Mouse (Mus musculus): ENCODE results near the gene Ralgds.

Ralgds gene

GRCm38 (mm10) chr2:28534436-28535262 is 21.7 kb downstream of the Ralgds start:
- peak in 1 of 2 experiments; percentile 45 for DNase-seq

DNA sequence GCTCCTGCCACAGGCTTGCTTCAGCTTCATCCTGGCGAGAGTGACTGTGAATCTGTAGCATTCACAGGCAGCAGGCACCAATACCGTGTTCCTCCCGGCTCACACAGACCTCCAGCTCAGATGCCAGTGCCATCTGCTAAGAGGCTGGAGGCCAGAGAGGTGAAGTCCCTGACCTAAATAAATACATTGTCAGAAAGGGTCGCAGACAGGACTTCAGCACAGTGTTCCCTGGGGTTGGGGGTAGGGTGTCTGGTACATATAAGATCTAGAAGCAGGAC is 22.3 kb downstream of the Ralgds start:
- peak; percentile 81 to 86 for DNase-seq

- DNase-seq, result peak; percentile 85 to 87
Measured at GRCm38 (mm10) chr2:28535650-28536049, 22.7 kb downstream of the Ralgds start.

DNA sequence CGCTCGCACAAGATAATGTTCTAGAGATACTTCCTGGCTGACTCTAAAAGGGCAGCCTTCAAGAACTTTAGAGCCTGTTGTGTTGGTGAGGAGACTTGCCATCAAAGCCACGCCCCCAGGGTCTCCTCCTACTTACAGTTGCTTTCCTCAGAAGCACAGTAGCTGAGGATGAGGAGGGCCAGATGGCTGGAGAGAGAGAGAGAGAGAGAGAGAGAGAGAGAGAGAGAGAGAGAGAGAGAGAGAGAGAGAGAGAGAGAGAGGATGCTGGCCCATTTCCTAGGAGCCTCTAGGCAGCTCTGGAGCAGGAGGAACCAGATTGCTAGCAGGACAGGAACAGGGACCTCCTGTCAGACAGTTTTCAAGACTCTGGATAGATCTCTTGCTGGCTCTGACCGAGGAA is 23.2 kb downstream of the Ralgds start:
- peak in 1 of 2 experiments; percentile 37 for DNase-seq

- peak in 1 of 2 experiments; percentile 60 for DNase-seq
Measured at GRCm38 (mm10) chr2:28536766-28537633, 24.1 kb downstream of the Ralgds start.

DNA sequence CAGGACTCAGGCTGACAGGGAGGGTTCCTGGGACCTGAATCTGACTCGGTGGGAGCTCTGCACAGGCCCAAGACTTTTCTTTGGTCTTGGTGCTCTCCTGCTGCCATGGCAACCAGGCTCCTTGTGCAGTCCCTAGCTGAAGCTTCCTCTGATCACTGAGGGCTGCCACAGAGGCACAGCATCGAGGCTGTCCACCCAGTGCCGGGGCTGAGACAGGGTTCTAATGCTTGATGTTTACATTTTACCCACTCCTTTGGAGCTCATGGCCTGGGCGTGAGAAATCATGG is 24.7 kb downstream of the Ralgds start:
- DNase-seq, result peak in 1 of 2 experiments; percentile 37

DNA sequence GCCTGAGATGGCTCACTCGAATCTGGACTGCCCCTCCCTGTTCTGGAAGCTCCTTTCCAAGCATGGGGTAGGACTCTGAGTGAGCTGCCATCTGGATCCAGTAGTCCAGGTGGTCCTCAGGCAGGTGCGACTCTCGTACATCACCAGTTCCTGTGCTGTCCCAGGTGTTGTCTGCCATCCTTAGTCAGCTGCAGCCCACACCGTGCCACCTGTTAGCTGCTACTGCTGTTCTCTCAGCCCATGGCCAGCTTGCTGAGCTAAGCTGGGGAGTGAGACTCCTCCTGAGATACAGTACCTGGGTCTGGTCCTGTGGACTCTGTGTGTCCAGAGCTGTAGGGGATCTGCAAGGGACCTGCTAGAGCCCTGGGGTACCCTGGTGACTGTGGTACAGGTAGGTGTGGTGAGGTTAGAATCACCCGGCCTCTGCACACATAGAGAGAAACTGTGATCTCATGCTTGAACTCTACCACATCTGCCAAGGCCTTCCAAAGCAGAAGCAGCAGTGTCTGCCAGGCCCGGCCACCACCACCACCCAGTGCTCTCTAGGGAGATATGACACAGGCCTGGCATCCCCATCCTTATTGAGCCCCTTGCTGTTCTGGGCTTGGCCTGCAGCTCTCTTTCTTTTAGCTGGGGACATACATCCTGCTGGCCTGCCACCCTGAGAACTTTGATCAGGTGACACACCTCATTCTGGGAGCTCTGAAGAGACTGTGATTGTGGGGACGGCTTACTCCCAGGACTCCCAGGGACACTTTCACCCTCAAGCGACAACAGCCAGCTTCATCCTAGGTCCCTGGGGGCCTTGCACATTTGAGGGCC is 25.3 kb downstream of the Ralgds start:
- peak in 1 of 2 experiments; percentile 29 for DNase-seq

GRCm38 (mm10) chr2:28538817-28539128 is 25.8 kb downstream of the Ralgds start:
- peak in 1 of 2 experiments; percentile 54 for DNase-seq

GRCm38 (mm10) chr2:28539206-28539605 is 26.3 kb downstream of the Ralgds start:
- peak; percentile 55 to 62 for DNase-seq

DNA sequence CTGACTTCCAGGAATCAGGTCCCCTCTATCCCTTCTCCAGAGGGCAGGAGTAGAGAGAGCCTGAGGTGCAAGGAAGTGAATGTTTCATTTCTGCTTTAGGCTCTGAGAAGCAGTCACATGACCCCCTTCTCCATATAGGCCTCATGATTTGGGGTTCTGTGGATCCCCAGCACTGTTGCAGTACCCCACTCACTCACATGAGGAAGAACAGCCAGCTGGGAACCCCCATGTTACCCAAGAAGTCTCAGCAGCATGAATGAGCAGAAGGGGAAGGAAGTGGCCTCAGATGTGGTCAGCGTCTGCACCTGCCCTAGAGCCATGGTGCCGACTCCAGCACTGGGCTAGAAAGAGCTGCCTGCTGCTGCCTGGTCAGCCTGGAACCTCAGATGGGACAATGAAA is 27.0 kb downstream of the Ralgds start:
- peak in 1 of 2 experiments; percentile 21 for DNase-seq

- peak in 1 of 2 experiments; percentile 19 for DNase-seq
Measured at GRCm38 (mm10) chr2:28540587-28541227, 27.8 kb downstream of the Ralgds start.

- DNase-seq, result peak; percentile 93 to 94
Measured at GRCm38 (mm10) chr2:28543894-28544293, 31.0 kb downstream of the Ralgds start.

DNA sequence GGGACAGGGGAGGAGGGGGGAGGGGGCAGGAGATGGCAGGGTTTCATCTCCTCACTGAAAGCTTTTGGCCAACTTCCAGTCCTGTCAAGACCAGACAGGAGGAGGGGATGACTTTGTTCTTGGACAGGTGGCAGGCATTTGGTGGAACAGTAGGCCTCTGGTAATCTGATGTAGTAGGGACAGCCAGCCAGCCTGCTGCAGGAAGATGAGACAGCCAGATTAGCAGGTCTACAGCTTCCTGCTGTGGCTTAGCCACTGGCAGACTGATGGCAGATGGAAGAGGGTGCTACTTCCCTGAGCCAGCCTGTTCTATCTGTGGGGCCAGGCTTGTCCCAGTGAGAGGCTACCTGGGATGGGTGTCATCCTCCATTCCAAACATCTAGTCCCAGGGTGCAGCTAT is 33.1 kb downstream of the Ralgds start:
- DNase-seq, result peak in 1 of 2 experiments; percentile 67

- DNase-seq, result no peak
Measured at GRCm38 (mm10) chr2:28546560-28546959, 33.6 kb downstream of the Ralgds start.

- peak; percentile 87 to 90 for DNase-seq
Measured at GRCm38 (mm10) chr2:28547237-28548172, 34.6 kb downstream of the Ralgds start.

DNA sequence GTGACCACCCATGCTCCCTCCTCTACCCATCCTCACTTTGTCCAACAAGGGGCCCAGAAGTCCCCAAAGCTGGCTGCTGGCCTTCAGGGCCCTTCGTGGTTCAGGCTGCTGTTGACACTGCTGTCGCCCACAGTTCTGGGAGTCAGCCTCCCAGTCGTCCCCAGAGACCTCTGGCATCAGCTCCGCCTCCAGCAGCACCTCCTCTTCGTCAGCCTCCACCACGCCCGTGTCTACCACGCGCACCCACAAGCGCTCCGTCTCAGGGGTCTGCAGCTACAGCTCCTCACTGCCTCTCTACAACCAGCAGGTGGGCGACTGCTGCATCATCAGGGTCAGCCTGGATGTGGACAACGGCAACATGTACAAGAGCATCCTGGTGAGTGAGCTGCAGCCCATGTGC is 36.2 kb downstream of the Ralgds start:
- no peak for DNase-seq

DNA sequence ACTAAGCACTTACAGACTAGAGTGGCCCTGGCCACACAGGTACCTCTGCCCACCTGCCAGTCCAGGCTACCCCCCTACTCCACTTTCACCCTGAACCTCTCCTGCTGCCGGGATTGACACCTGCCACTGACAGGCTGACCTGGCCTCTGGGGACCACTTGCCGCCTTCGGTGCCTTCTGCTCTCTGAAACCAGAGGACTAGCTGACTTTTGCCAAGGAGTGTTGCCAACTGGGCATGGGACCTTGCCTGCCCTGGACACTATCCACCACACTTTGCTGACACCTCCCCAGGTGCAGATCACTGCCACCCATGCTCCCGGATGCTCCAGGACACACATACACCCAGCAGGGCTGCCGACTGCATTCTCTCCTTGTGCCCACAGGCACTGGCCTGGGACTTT is 39.4 kb downstream of the Ralgds start:
- no peak for DNase-seq

DNA sequence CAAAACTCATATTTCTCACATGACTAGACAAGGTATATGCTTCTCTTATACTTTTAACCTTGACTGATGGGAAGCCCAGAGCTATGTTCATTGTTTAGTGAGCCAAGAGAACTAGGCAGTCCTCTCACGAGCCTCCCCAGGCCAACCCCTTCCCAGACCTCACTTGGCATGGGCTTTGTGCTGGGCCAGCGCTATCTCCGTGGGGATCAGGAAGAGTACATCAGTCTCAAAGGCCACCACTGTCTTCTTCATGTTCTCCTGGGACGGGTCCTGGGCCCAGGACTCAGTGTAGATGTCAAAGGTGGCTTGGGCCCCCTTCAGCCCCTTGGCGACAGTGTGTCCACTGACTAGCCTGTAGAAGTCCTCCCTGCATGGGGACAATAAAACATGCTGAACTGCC is 44.5 kb downstream of the Ralgds start:
- no peak for DNase-seq

DNA sequence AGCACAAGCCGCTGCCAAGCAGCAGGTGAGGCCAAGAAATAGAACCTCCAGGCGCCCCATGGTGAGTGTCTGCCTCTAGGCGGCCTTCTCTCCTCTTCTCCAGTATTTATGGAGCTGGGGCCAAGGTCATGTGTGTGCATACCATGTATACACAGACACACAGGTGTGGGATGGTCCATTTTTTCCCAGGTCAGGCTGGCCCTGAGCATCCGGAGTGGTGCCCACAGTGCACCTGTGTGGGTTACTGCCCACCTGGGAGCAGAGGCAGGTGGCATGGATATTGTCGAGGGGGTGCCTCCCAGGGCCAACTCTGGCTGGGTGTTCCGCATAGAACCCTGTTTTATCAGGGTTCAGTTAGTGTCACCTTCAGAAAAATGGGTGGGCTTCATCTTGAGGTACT is 50.4 kb downstream of the Ralgds start, which contains the start of gene Cel:
Gene Cel (minus strand): TSS at position 101 of the 400 bp plus-strand sequence.
- no peak for DNase-seq

DNA sequence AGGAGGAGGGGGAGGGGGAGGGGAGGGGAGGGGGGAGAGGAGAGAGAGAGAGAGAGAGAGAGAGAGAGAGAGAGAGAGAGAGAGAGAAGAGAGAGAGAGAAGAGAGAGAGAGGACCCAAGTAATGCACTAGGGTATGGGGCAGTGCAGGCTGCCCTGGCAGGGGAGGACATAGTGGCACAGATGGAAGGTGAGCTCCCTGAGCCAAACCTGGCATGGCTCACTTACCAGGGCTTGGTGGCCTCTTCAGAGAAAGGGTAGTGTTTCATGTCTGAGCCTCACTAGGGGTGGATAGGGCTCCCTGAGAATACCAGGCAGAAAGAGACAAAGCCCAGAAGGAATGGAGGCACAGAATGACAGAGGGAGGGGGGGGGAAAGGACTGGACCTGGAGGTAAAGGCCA is 50.9 kb downstream of the Ralgds start:
- no peak for DNase-seq

DNA sequence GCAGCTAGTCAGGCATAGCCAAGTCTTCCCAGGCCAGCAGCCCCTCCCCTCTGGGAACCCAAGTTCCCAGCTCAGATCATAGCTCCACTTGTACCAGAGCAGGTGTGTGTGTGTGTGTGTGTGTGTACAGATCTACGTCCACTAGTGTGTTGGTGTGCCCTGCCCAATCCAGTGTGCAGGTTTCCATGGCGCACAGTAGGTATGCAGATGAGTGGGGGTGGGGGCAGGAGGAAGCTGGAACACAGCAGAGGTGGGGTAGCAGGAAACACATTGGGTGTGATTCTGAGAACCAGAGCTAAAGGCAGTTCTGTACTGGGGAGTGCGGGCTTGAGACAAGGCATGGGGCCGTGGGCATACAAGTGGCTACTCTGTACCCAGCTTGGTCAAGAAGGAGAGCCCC is 51.5 kb downstream of the Ralgds start:
- DNase-seq, result no peak

GRCm38 (mm10) chr2:28566545-28566944 is 53.6 kb downstream of the Ralgds start:
- DNase-seq, result no peak
